Mouse (Mus musculus): ENCODE results near the gene Prmt8.

Gene Prmt8

DNA sequence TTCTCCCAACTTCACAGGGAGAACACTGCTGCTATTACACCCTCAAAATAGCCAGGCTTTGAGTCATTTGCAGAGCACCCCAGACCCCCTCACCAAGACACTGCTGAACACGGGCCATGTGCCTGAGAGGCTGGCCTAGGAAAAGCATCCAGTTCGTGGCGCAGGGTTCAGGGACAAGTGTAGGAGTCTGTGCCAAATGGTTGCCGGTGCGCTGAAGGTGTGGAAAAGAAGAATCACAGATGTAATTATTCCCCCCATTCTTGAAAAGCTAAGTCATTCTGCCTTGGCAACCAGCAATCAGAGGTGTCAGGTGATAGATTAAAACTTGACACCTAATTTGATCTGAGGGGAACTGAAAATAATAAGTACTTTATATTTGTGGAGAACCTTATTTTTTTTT is 109.8 kb downstream of the Prmt8 start:
- no peak for DNase-seq

GRCm38 (mm10) chr6:127657152-127657551 is 112.1 kb downstream of the Prmt8 start:
- DNase-seq = no peak

DNA sequence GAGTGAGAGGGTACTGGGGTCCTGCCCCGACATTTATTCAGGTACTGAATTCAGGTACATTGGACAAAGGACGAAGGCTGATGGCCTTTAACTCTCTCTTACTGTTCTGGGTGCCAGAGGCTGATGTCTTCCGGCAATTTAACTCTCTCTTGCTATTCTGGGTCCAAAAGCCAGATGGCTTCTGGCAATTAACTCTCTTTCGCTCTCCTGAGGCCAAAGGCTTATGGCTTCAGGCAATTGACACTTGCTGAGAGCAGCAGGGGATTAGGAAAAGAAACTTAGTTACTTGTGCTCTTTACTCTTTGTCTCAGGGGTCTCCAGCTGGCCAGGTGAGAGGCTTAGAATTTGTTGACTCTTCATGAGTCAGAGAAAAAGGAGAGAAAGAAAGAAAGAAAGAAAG is 113.3 kb downstream of the Prmt8 start:
- no peak for DNase-seq

- DNase-seq = no peak
These were observed 128.0 kb downstream of the Prmt8 start for GRCm38 (mm10) chr6:127641077-127641801.
